Mouse (Mus musculus) G1E (cell line): ENCODE measurements around the gene Klhl6. TPM values are rescaled to one million over a fixed set of nuclear protein-coding genes. Genes with fewer than 3 reads are reported as not detected.

Experiments
- ATAC-seq: 2 replicates; pipeline ENCODE4 v1.8.0; 2016; ENCODE audit warnings: mild to moderate bottlenecking; ENCODE audit not compliant: insufficient number of reproducible peaks, poor library complexity, low FRiP score, severe bottlenecking; ENCODE audit errors: extremely low read depth
- DNase-seq: peaks from one replicate; pipeline ENCODE4 v3.0.0; 2012; ENCODE audit warnings: low spot score
- H3K27me3 ChIP-seq: 2 replicates; pipeline ENCODE4 v1.6.1; 2012; ENCODE audit warnings: mild to moderate bottlenecking, low read length, inconsistent platforms; ENCODE audit not compliant: insufficient read depth
- H3K36me3 ChIP-seq: replicated peaks from 2 replicates; pipeline ENCODE3; 2012; ENCODE audit warnings: mild to moderate bottlenecking, inconsistent platforms
- H3K4me1 ChIP-seq: 2 replicates; pipeline ENCODE4 v1.6.1; 2012; ENCODE audit warnings: low read depth, low read length, inconsistent platforms, mixed read lengths; ENCODE audit not compliant: insufficient read depth
- H3K4me3 ChIP-seq: 2 replicates; pipeline ENCODE4 v1.5.1; 2012; ENCODE audit warnings: low read depth, mild to moderate bottlenecking, inconsistent platforms, low read length, moderate library complexity, mixed read lengths
- H3K9me3 ChIP-seq: replicated peaks from 2 replicates; pipeline ENCODE4 v1.6.1; 2012; ENCODE audit warnings: inconsistent platforms
- CTCF ChIP-seq: IDR thresholded peaks from 2 replicates; pipeline ENCODE4 v1.5.1; 2012; ENCODE audit warnings: low read depth, low read length, inconsistent platforms, mixed read lengths
- GATA1 ChIP-seq: IDR thresholded peaks from 2 replicates; pipeline ENCODE4 v1.6.1; 2012; ENCODE audit warnings: borderline replicate concordance, low read length, inconsistent platforms, mixed read lengths
- GATA2 ChIP-seq: IDR thresholded peaks from 2 replicates; pipeline ENCODE4 v1.6.1; 2012; ENCODE audit warnings: low read depth, low read length, inconsistent platforms, borderline replicate concordance
- POLR2AphosphoS5 ChIP-seq: IDR thresholded peaks from 2 replicates; pipeline ENCODE4 v1.6.1; 2012; ENCODE audit warnings: low read depth, low read length, inconsistent platforms; ENCODE audit not compliant: insufficient replicate concordance
- TAL1 ChIP-seq: conservative IDR thresholded peaks from 2 replicates; pipeline ENCODE4 v1.6.1; 2012; ENCODE audit warnings: low read depth, low read length, inconsistent platforms, mixed read lengths
- polyA plus RNA-seq: library from polyadenylated mRNA; stranded (reverse); fragments of >175 nt; gene quantifications from 2 replicates; pipeline ENCODE4 v1.2.3, GENCODE M21; 2012
- total RNA-seq, 2 experiments: library from RNA; stranded (forward) in 1 of 2; stranded (reverse) in 1 of 2; fragments of 200-1000 nt in 1 of 2; fragments of >200 nt in 1 of 2; fragmentation: Nextera tagmentation in 1 of 2; gene quantifications; 2 replicates each; pipeline ENCODE4 v1.2.3; 2014 to 2017

The Klhl6 gene
- total and polyA plus RNA-seq, 3 experiments = 0.20 to 4.9 (median 0.83) TPM

DNA sequence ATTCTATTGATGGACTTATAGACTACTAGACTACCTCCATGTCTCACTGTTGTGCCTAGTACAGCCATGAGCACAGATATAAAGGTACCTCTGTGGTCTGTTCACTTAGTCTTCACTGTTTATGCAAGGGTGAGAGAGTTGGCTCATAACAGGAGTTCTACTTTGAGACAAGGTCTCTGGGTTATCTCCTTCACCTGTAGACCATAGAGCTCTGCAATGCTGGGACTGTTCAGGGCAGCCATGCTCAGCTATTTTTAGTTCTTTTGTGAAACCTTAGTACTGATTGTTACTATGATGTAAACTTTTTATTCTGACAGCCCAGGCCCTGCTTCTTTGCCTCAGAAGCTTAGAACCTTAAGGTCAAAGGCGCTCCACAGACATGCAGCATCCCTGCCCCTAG is 79.0 kb downstream of the Klhl6 start:
- H3K9me3 ChIP-seq = no peaks in the 10 kb centered on the region
- H3K4me3 ChIP-seq = no peak overlapping the region
- ATAC-seq = no peak
- no peaks in the 10 kb centered on the region; the same call in 1 of the 2 replicates for H3K4me1 ChIP-seq
- H3K36me3 ChIP-seq = no peaks in the 10 kb centered on the region
- TF ChIP-seq TAL1 (no peak), GATA1 (no peak), GATA2 (no peak), POLR2AphosphoS5 (no peak), CTCF (no peak)
- DNase-seq = no peak
- H3K27me3 ChIP-seq = peaks cover 5% of the 10 kb centered on the region

Other genes starting within 250 kb of the Klhl6 start
- not detected in 2 replicates for gene B3gnt5, start 222.8 kb downstream of the Klhl6 start, total RNA-seq (2014; fragmentation: Nextera tagmentation)
- under 0.01 and 0.11 TPM in 2 replicates for gene B3gnt5, start 222.8 kb downstream of the Klhl6 start, total RNA-seq (2017)
- gene B3gnt5, start 222.8 kb downstream of the Klhl6 start, polyA plus RNA-seq = not detected in 2 replicates
- 37.6 and 59.3 TPM in 2 replicates for gene Klhl24, start 114.5 kb upstream of the Klhl6 start, total RNA-seq (2014; fragmentation: Nextera tagmentation)
- gene Klhl24, start 114.5 kb upstream of the Klhl6 start, total RNA-seq (2017) = 53.3 and 64.7 TPM in 2 replicates
- 8.8 and 14.1 TPM in 2 replicates for gene Klhl24, start 114.5 kb upstream of the Klhl6 start, polyA plus RNA-seq
- gene Yeats2, start 158.0 kb upstream of the Klhl6 start, total RNA-seq (2014; fragmentation: Nextera tagmentation) = 49.0 and 54.5 TPM in 2 replicates
- gene Yeats2, start 158.0 kb upstream of the Klhl6 start, total RNA-seq (2017) = 23.6 and 24.3 TPM in 2 replicates
- 38.4 and 46.1 TPM in 2 replicates for gene Yeats2, start 158.0 kb upstream of the Klhl6 start, polyA plus RNA-seq